Mouse (Mus musculus) bone marrow, adult 2 months (tissue): ENCODE data around the gene Kdm1a.

ENCODE experiments used
- CTCF ChIP-seq: fragments of 200-500 bp; IDR thresholded peaks from 2 replicates; pipeline ENCODE4 v1.5.1; 2011; ENCODE audit warnings: low read length, control low read depth; ENCODE audit not compliant: control insufficient read depth, insufficient read depth
- POLR2A ChIP-seq: fragments of 200-500 bp; IDR thresholded peaks from 2 replicates; pipeline ENCODE4 v1.6.1; 2011; ENCODE audit warnings: low read depth, mild to moderate bottlenecking, control low read depth, low read length, borderline replicate concordance; ENCODE audit not compliant: control insufficient read depth

- no peak for TF ChIP-seq CTCF
- TF ChIP-seq POLR2A, result no peak
These were observed 14.5 kb downstream of the Kdm1a start for GRCm38 (mm10) chr4:136588003-136588402.
